Mouse (Mus musculus) limb, embryonic 11.5 days (tissue): ENCODE measurements around the gene Cherp. TPM values are rescaled to one million over a fixed set of nuclear protein-coding genes. Genes with fewer than 3 reads are reported as not detected.
A peak's percentile ranks its signal among the peaks of the same experiment; 100 is the strongest.

Experiments used
- ATAC-seq: fragments of 200-750 bp; cut with Nextera tagmentation; 2 replicates; pipeline ENCODE4 v1.8.0; 2017; ENCODE audit warnings: low read depth; ENCODE audit not compliant: insufficient number of reproducible peaks, low FRiP score, low TSS enrichment
- DNase-seq: peaks from one replicate; pipeline ENCODE4 v3.0.0-alpha.2; 2015; ENCODE audit warnings: low spot score
- H3K27ac ChIP-seq: fragments of 300-500 bp; sonication (generic); replicated peaks from 2 replicates; pipeline ENCODE4 v1.5.1; 2014; ENCODE audit warnings: low read depth, mild to moderate bottlenecking, low read length
- H3K27me3 ChIP-seq: fragments of 300-500 bp; sonication (generic); 2 replicates; pipeline ENCODE4 v1.6.1; 2014; ENCODE audit warnings: mild to moderate bottlenecking, low read length, mixed read lengths; ENCODE audit not compliant: control insufficient read depth, insufficient read depth
- H3K36me3 ChIP-seq: fragments of 300-500 bp; sonication (generic); 2 replicates; pipeline ENCODE4 v1.6.1; 2014; ENCODE audit warnings: mild to moderate bottlenecking, low read length, moderate library complexity, mixed read lengths; ENCODE audit not compliant: control insufficient read depth, insufficient read depth
- H3K4me1 ChIP-seq: fragments of 300-500 bp; sonication (generic); 2 replicates; pipeline ENCODE4 v1.6.1; 2014; ENCODE audit warnings: low read length, mixed read lengths; ENCODE audit not compliant: control insufficient read depth, insufficient read depth
- H3K4me2 ChIP-seq: fragments of 300-500 bp; sonication (generic); 2 replicates; pipeline ENCODE4 v1.6.1; 2014; ENCODE audit warnings: low read depth, mild to moderate bottlenecking, moderate library complexity; ENCODE audit not compliant: severe bottlenecking
- H3K4me3 ChIP-seq: fragments of 300-500 bp; sonication (generic); 2 replicates; pipeline ENCODE4 v1.5.1; 2014; ENCODE audit warnings: low read depth, low read length
- H3K9ac ChIP-seq: fragments of 300-500 bp; sonication (generic); 2 replicates; pipeline ENCODE4 v1.6.1; 2014; ENCODE audit warnings: mild to moderate bottlenecking, low read length
- H3K9me3 ChIP-seq: fragments of 300-500 bp; sonication (generic); 2 replicates; pipeline ENCODE4 v1.6.1; 2016; ENCODE audit warnings: low read length; ENCODE audit not compliant: control insufficient read depth
- WGBS: fragments of 180-500 bp; shearing (Covaris S2); extraction: QIAGEN DNeasy Blood & Tissue Kit; methylation state at CpG from one replicate; pipeline ENCODE4 v1.1.7; 2014; 5-methylcytosine and 5-hydroxymethylcytosine counted together
- polyA plus RNA-seq: library from polyadenylated mRNA; unstranded; fragments of >200 nt; fragmentation: Nextera tagmentation; extraction: Ambion mirVana; gene quantifications from 2 replicates; pipeline ENCODE4 v1.2.1, GENCODE M21; 2014

Cherp gene
- polyA plus RNA-seq, 1 experiment from 2014 or later, result 75.7 TPM

DNA sequence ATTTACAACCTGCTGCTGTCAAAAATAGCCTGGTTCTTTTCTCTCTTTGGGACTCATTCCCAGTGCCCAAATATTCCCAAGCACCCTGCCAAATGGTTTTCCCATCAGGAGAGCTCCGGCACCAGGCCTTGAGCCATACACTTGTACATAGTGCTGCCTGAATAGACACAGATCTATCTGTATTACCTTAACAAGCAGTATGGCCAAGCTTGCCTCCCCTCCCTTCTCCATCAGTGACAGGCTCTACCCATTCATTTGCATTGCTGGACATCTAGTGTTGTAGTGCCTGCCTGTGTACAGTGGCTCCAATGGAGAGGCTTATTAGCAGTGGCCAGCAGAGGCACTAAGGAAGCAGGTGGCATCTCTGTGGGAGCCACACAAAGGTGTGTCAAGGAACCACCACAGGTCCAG is 25.5 kb upstream of the Cherp start:
- Histone ChIP-seq H3K4me2 (no peak overlapping the region), H3K9me3 (no peaks in the 10 kb centered on the region), H3K27me3 (no peaks in the 10 kb centered on the region), H3K9ac (no peak overlapping the region), H3K36me3 (peaks cover 11% of the 10 kb centered on the region; the same call in 1 of the 2 replicates), H3K27ac (no peak overlapping the region), H3K4me3 (no peak overlapping the region), H3K4me1 (no peaks in the 10 kb centered on the region)
- WGBS, result 93% methylated on average over 1 of the region's 1 CpGs
- ATAC-seq (no peak), DNase-seq (no peak)

DNA sequence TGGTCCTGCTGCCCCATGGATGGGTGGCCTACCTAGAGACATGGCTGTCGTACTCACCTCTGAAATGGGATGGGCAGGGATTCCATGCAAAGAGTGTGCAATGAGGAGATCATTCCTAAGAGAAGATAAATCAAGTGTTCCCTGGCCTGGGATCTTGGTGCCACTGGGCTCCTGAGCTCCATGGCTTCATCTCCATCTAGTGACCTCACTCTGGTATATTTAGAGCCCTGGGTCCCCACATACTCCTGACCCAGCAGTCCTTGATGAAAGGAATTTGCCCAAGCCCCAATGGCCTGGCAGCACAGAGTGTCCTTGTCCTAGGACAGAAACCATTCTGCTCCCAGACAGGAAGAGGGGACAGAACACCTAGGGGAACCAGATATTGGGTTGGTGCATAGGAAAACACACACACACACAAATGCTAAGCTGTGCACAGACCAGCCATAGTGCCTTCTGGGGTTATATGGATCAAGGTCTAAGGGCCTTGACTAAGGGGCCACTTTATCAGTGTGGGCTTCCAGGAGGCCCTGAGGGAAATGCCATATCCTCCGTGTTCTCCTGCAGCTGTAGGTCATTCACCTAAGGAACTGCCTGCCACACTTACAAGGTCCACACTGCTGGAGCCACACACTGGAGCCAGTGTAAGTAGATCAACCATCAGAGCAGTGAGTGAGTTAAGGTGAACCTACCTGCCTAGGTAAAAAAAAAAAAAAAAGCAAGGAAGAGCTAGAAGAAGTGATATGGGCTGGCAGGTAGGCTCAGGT is 24.7 kb upstream of the Cherp start:
- no peaks in the 10 kb centered on the region for H3K9me3 ChIP-seq
- 87% methylated on average over 2 of the region's 2 CpGs for WGBS
- no peak for DNase-seq

DNA sequence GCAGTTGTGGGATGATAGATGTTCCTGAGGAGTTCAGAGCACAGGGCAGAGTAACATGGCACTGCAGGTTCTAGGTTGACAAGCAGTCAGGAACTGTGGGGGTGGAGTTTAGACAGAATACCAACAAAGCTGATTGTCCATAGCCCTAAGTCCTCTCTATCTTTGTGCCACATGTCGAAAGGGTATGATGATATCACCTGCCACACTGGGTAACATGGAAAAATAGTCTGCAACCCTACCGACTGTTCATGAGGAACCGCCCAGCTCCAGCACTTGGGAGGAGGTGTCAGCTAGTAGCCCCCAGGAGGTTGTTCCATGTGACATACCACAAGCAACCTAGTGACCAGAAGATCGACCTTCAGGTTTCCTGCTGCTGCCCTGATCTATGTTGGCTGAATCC is 23.5 kb upstream of the Cherp start:
- Histone ChIP-seq H3K4me3 (no peak overlapping the region), H3K27ac (no peak overlapping the region), H3K36me3 (peaks cover 12% of the 10 kb centered on the region; the same call in 1 of the 2 replicates), H3K9ac (no peak overlapping the region), H3K27me3 (no peaks in the 10 kb centered on the region), H3K4me1 (peaks cover 3% of the 10 kb centered on the region; the same call in 1 of the 2 replicates), H3K9me3 (no peaks in the 10 kb centered on the region), H3K4me2 (no peak overlapping the region)
- ATAC-seq (no peak), DNase-seq (no peak)
- 95% methylated on average over 4 of the region's 4 CpGs for WGBS

More for the DNA sequence above, 24.7 kb upstream of the Cherp start:
- peaks cover 12% of the 10 kb centered on the region; the same call in 1 of the 2 replicates for H3K36me3 ChIP-seq
- H3K4me3 ChIP-seq, result no peak overlapping the region
- H3K4me2 ChIP-seq, result no peak overlapping the region
- H3K27me3 ChIP-seq, result no peaks in the 10 kb centered on the region
- no peaks in the 10 kb centered on the region for H3K4me1 ChIP-seq
- no peak overlapping the region for H3K27ac ChIP-seq
- ATAC-seq, result no peak
- no peak overlapping the region for H3K9ac ChIP-seq

DNA sequence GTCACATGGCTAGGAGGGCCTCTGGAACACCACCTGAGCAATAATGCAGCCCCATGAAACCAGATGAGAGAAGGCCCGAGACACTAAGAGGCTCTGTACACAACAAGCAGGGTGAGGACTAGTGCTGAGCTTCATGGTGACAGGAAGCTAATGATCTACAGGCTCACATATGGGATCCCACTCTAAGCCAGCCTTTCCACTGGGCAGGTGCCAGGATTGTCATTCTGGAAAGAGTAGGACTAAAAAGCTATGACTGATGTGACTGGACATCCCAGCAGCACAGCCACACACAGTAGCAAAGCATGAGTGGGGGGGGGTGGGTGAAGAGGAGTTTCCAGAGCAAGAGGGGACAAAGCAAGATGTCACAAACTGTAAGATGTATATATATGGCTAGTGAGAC is 22.9 kb upstream of the Cherp start:
- H3K4me2 ChIP-seq, result no peak overlapping the region
- H3K36me3 ChIP-seq, result peaks cover 12% of the 10 kb centered on the region; the same call in 1 of the 2 replicates
- H3K9me3 ChIP-seq, result no peaks in the 10 kb centered on the region
- no peak overlapping the region for H3K27ac ChIP-seq
- no peak overlapping the region for H3K4me3 ChIP-seq
- H3K4me1 ChIP-seq, result peaks cover 5% of the 10 kb centered on the region; the same call in 1 of the 2 replicates
- DNase-seq, result no peak
- H3K9ac ChIP-seq, result no peak overlapping the region
- ATAC-seq, result no peak
- H3K27me3 ChIP-seq, result no peaks in the 10 kb centered on the region
- 92% methylated on average over 1 of the region's 1 CpGs for WGBS

DNA sequence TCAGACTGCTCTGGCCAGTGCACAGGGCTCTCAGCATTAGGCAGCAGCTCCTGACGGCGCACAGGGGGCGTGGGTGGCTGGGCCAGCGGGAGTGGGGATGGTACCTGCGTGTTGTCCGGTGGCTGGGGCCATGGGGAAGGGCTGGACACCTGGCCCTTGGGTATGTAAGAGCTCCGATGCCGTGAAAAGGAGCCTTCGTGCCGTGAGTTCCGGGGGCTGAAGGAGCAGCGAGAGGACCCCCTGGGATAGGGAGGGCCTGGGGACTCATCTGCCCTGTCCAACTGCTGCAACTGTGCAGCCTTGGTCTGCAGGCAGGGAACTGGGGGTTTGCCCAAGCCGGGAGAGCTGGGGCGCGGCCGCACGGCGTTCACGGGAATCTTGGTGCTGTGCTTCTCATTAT is 21.2 kb upstream of the Cherp start:
- no peak for DNase-seq
- Histone ChIP-seq H3K27ac (no peak overlapping the region), H3K27me3 (no peaks in the 10 kb centered on the region), H3K9me3 (no peaks in the 10 kb centered on the region), H3K4me1 (peaks cover 9% of the 10 kb centered on the region; the same call in 1 of the 2 replicates), H3K36me3 (peaks cover 12% of the 10 kb centered on the region; the same call in 1 of the 2 replicates), H3K4me3 (no peak overlapping the region), H3K9ac (no peak overlapping the region), H3K4me2 (no peak overlapping the region)
- ATAC-seq, result no peak
- WGBS, result 90% methylated on average over 19 of the region's 19 CpGs

DNA sequence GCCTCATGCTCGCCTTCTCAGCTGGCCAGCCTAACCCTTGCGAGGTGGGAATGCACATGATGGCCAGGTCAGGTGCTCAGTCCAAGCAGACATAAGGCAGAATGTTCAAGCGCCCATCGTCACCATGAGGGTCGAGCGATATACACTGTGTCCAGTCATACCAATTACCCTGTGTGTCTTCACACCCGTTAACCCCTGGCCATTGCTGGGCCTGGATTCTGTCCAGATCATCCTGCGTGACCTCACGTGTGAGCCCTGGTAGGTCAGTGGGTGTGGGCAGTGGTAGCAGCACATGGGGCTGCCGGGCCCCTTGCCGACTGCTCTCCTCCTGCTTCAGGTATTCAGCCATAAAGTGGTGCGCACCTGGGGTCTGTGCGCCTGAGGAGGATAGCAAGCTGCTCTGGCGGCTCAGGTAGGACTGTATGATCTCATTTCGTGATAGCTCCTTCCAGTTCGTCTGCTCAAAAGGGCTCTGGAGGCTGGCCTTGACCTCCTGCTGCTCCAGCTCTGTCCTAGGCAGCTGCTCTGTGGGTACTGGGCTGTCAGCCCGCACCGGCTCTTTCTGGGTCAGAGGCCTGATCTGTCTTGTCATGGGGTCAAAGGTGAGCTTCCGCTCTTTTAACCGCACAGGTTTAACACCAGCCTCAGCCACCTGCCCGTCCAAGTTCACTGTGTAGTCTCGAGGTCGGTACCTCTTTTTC is 20.5 kb upstream of the Cherp start:
- H3K9me3 ChIP-seq, result no peaks in the 10 kb centered on the region
- H3K4me3 ChIP-seq, result no peak overlapping the region
- 90% methylated on average over 23 of the region's 23 CpGs for WGBS
- no peak overlapping the region for H3K9ac ChIP-seq
- H3K36me3 ChIP-seq, result peaks cover 12% of the 10 kb centered on the region; the same call in 1 of the 2 replicates
- no peaks in the 10 kb centered on the region for H3K27me3 ChIP-seq
- H3K27ac ChIP-seq, result no peak overlapping the region
- H3K4me2 ChIP-seq, result no peak overlapping the region
- ATAC-seq (no peak), DNase-seq (no peak)
- H3K4me1 ChIP-seq, result peaks cover 9% of the 10 kb centered on the region; the same call in 1 of the 2 replicates

DNA sequence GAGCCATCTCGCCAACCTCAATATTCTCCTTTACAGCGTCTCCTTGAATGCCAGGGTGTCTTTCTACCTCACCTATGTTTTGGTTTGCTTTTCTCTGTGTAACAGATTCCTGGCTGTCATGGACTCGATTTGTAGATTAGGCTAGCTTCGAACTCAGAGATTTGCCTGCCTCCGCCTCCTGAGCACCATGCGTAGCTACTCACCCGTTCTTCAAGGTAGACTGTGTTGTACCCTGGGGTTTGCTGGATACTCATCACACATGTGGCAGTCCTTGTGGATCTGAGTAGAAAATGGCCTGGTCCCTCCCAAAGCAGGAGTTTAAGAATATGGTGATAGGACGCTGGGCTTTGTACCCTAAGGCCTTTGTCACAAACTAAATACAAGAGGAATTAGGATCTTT is 18.4 kb upstream of the Cherp start:
- 15% methylated on average over 8 of the region's 8 CpGs for WGBS
- no peak overlapping the region; the same call in 1 of the 2 replicates for H3K27ac ChIP-seq
- peaks cover 12% of the 10 kb centered on the region; the same call in 1 of the 2 replicates for H3K36me3 ChIP-seq
- no peaks in the 10 kb centered on the region for H3K9me3 ChIP-seq
- peak; percentile 38 for DNase-seq
- H3K4me2 ChIP-seq, result peak overlapping the region; percentile 75
- ATAC-seq, result no peak
- H3K27me3 ChIP-seq, result no peaks in the 10 kb centered on the region
- H3K4me3 ChIP-seq, result peak overlapping the region; percentile 80
- H3K9ac ChIP-seq, result peak overlapping the region; percentile 61
- H3K4me1 ChIP-seq, result peaks cover 9% of the 10 kb centered on the region; the same call in 1 of the 2 replicates

DNA sequence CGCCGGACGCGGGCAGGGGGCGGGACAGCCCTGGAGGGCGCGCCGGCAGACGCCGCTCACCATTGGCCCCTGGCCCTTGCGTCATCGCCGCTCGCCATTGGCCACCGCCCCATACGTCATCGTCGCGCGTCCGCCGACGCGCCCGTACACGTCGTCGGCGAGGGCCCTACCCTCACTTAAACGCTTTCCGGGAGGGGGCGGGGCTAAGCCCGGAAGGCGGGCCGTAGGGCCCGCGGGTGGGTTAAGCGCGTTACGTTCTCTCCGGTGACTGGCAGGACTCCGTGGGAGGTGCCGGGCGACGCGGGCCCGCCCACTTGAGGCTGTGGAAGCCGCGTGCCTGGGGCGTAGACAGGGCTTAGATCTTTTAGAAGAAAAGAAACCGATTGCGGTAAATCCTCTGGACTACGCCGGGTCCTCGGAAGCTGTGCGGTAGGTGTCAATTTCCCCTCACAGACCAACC is 17.6 kb upstream of the Cherp start:
- Histone ChIP-seq H3K27ac (no peak overlapping the region), H3K36me3 (peaks cover 16% of the 10 kb centered on the region; the same call in 1 of the 2 replicates), H3K4me2 (peak overlapping the region; percentile 75), H3K9ac (peak overlapping the region; percentile 80), H3K27me3 (no peaks in the 10 kb centered on the region), H3K4me1 (peaks cover 9% of the 10 kb centered on the region; the same call in 1 of the 2 replicates), H3K9me3 (no peaks in the 10 kb centered on the region), H3K4me3 (peak overlapping the region; percentile 80)
- 0% methylated on average over 44 of the region's 56 CpGs for WGBS
- DNase-seq, result peak; percentile 99
- ATAC-seq, result peak; percentile 95
